Mouse (Mus musculus) myocyte (in vitro differentiated cells): ENCODE results near the gene 4933407L21Rik.

Experiments used
- CEBPB ChIP-seq: IDR thresholded peaks from 2 replicates; pipeline ENCODE4 v1.6.1; 2011; ENCODE audit warnings: mild to moderate bottlenecking, moderate library complexity; ENCODE audit not compliant: poor library complexity, insufficient read depth, severe bottlenecking
- E2F4 ChIP-seq: IDR thresholded peaks from one replicate; pipeline ENCODE4 v1.6.1; 2011; ENCODE audit warnings: mild to moderate bottlenecking, control low read depth, moderate library complexity; ENCODE audit not compliant: insufficient read depth
- MAX ChIP-seq: IDR thresholded peaks from one replicate; pipeline ENCODE4 v1.6.1; 2011; ENCODE audit warnings: low read depth, mild to moderate bottlenecking, control low read depth
- MYOD1 ChIP-seq, 3 experiments: IDR thresholded peaks; one replicate each; pipeline ENCODE4 v1.6.1; 2011; ENCODE audit warnings: control low read depth in 2 of 3, low read depth in 2 of 3, mild to moderate bottlenecking in 2 of 3, moderate library complexity in 1 of 3; ENCODE audit not compliant: insufficient read length in 2 of 3, control insufficient read depth in 1 of 3
- MYOG ChIP-seq, 3 experiments: IDR thresholded peaks; one replicate each; pipeline ENCODE4 v1.6.1; 2011; ENCODE audit warnings: control low read depth in 2 of 3, low read depth in 2 of 3, mild to moderate bottlenecking in 2 of 3; ENCODE audit not compliant: insufficient read length in 2 of 3, control insufficient read depth in 1 of 3, insufficient read depth in 1 of 3
- POLR2A ChIP-seq: IDR thresholded peaks from one replicate; pipeline ENCODE4 v1.6.1; 2011; ENCODE audit warnings: low read depth, mild to moderate bottlenecking, control low read depth, moderate library complexity; ENCODE audit not compliant: insufficient read length
- REST ChIP-seq: IDR thresholded peaks from one replicate; pipeline ENCODE4 v1.6.1; 2011; ENCODE audit warnings: mild to moderate bottlenecking, control low read depth, moderate library complexity; ENCODE audit not compliant: insufficient read depth, insufficient read length
- SRF ChIP-seq: IDR thresholded peaks from one replicate; pipeline ENCODE4 v1.6.1; 2011; ENCODE audit warnings: low read depth; ENCODE audit not compliant: control insufficient read depth, insufficient read length
- TCF12 ChIP-seq: IDR thresholded peaks from one replicate; pipeline ENCODE4 v1.6.1; 2011; ENCODE audit warnings: mild to moderate bottlenecking, control low read depth; ENCODE audit not compliant: poor library complexity, insufficient read depth, severe bottlenecking
- TCF3 ChIP-seq: IDR thresholded peaks from one replicate; pipeline ENCODE4 v1.6.1; 2011; ENCODE audit warnings: low read depth, control low read depth; ENCODE audit not compliant: insufficient read length

- TF ChIP-seq POLR2A: no peak
- TF ChIP-seq MYOD1 (IDR thresholded peaks at IDR 0.05; ENCODE audit: control insufficient read depth in 1 of 3, insufficient read length in 2 of 3, low read depth in 2 of 3): no peak
- no peak for TF ChIP-seq MAX
- TF ChIP-seq TCF3: no peak
- TF ChIP-seq SRF: no peak
- no peak for TF ChIP-seq CEBPB
- TF ChIP-seq TCF12: no peak
- TF ChIP-seq REST: no peak
- TF ChIP-seq E2F4: no peak
- TF ChIP-seq MYOG (IDR thresholded peaks at IDR 0.05; ENCODE audit: control insufficient read depth in 1 of 3, insufficient read depth in 1 of 3, insufficient read length in 2 of 3, low read depth in 2 of 3): no peak
Observed at GRCm38 (mm10) chr1:85887221-85887620, 41.1 kb upstream of the 4933407L21Rik start.
